Comparison of ENCODE assay signal across 22 mouse cellular contexts in the genomic region with DNA sequence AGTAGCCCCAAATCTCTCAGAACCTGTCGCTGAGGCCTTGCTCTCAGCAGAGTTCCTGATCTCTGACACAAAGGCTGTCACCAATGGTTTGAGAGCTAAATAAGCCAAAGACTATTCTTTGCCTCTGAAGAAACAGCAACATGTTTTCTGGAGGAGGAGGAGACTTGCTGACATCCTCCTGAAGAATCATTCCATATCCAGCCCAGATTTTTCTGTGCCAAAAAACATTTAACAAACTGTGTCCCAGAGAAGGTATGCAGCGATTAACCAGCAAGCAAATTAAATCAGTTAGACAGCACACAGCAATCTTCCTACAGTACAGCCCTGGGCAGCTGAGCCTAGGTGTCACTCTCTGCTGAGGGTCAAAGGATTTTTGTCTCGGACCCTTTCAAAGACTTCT.
"Had no signal": no experiment of that assay in that cellular context is flagged by ENCODE, and none has a peak within 500 bp of the region (broad histone marks: within the 10 kb centered on the region; RNA-seq: fewer than 3 reads in every experiment).

No protein-coding gene starts in this region.

- DNase-seq: kidney, adult 11 months; kidney, adult 8-10 months; kidney, postnatal 10 days; kidney, postnatal 36 days; left cerebral cortex, postnatal 4 days; liver, postnatal 0 days; lung, embryonic 14.5 days; retina, postnatal 1 day; right cerebral cortex, postnatal 14 days; right cerebral cortex, postnatal 4 days; thymus, adult 18-20 months; thymus, postnatal 36 days had no signal

- H3K4me1 ChIP-seq: kidney, embryonic 15.5 days had no signal

- H3K27ac ChIP-seq: kidney, embryonic 15.5 days; limb, embryonic 12.5 days; limb, embryonic 15.5 days; liver, embryonic 14.5 days; macrophage; midbrain, embryonic 12.5 days; midbrain, embryonic 15.5 days; neural tube, embryonic 13.5 days; stomach, embryonic 15.5 days had no signal

- H3K4me3 ChIP-seq: kidney, embryonic 15.5 days; limb, embryonic 12.5 days; limb, embryonic 15.5 days; midbrain, embryonic 12.5 days; midbrain, embryonic 15.5 days; neural tube, embryonic 13.5 days; stomach, embryonic 15.5 days had no signal

- ATAC-seq: liver, postnatal 0 days; lung, postnatal 0 days; midbrain, embryonic 15.5 days had no signal
